Mouse (Mus musculus) limb, embryonic 15.5 days (tissue): ENCODE data around the gene Cdipt. TPM values are rescaled to one million over a fixed set of nuclear protein-coding genes. Genes with fewer than 3 reads are reported as not detected.

Experiments used
- ATAC-seq: fragments of 200-750 bp; cut with Nextera tagmentation; 2 replicates; pipeline ENCODE4 v1.8.0; 2017; ENCODE audit warnings: low read depth, moderate TSS enrichment; ENCODE audit not compliant: insufficient number of reproducible peaks, low FRiP score, low TSS enrichment
- H3K27ac ChIP-seq: fragments of 300-500 bp; sonication (generic); 2 replicates; pipeline ENCODE4 v1.5.1; 2015; ENCODE audit warnings: moderate library complexity, mild to moderate bottlenecking, inconsistent platforms
- H3K27me3 ChIP-seq: fragments of 300-500 bp; sonication (generic); 2 replicates; pipeline ENCODE4 v1.6.1; 2015; ENCODE audit warnings: inconsistent platforms
- H3K36me3 ChIP-seq: fragments of 300-500 bp; sonication (generic); 2 replicates; pipeline ENCODE4 v1.6.1; 2015; ENCODE audit warnings: inconsistent platforms
- H3K4me1 ChIP-seq: fragments of 300-500 bp; sonication (generic); 2 replicates; pipeline ENCODE4 v1.6.1; 2015; ENCODE audit warnings: inconsistent platforms
- H3K4me2 ChIP-seq: fragments of 300-500 bp; sonication (generic); 2 replicates; pipeline ENCODE4 v1.6.1; 2015; ENCODE audit warnings: mild to moderate bottlenecking, inconsistent platforms
- H3K4me3 ChIP-seq: fragments of 300-500 bp; sonication (generic); 2 replicates; pipeline ENCODE4 v1.5.1; 2015; ENCODE audit warnings: mild to moderate bottlenecking, inconsistent platforms
- H3K9ac ChIP-seq: fragments of 300-500 bp; sonication (generic); 2 replicates; pipeline ENCODE4 v1.6.1; 2015; ENCODE audit warnings: inconsistent platforms
- H3K9me3 ChIP-seq: fragments of 300-500 bp; sonication (generic); 2 replicates; pipeline ENCODE4 v1.6.1; 2016; ENCODE audit warnings: inconsistent platforms
- WGBS: fragments of 180-500 bp; shearing (Covaris S2); methylation state at CpG from one replicate; pipeline ENCODE4 v1.1.7; 2015; 5-methylcytosine and 5-hydroxymethylcytosine counted together
- polyA plus RNA-seq: library from polyadenylated mRNA; unstranded; fragments of >200 nt; fragmentation: Nextera tagmentation; extraction: Ambion mirVana; gene quantifications from 2 replicates; pipeline ENCODE4 v1.2.1, GENCODE M21; 2015

Cdipt gene
- polyA plus RNA-seq, 1 experiment from 2014 or later, result 105 TPM

DNA sequence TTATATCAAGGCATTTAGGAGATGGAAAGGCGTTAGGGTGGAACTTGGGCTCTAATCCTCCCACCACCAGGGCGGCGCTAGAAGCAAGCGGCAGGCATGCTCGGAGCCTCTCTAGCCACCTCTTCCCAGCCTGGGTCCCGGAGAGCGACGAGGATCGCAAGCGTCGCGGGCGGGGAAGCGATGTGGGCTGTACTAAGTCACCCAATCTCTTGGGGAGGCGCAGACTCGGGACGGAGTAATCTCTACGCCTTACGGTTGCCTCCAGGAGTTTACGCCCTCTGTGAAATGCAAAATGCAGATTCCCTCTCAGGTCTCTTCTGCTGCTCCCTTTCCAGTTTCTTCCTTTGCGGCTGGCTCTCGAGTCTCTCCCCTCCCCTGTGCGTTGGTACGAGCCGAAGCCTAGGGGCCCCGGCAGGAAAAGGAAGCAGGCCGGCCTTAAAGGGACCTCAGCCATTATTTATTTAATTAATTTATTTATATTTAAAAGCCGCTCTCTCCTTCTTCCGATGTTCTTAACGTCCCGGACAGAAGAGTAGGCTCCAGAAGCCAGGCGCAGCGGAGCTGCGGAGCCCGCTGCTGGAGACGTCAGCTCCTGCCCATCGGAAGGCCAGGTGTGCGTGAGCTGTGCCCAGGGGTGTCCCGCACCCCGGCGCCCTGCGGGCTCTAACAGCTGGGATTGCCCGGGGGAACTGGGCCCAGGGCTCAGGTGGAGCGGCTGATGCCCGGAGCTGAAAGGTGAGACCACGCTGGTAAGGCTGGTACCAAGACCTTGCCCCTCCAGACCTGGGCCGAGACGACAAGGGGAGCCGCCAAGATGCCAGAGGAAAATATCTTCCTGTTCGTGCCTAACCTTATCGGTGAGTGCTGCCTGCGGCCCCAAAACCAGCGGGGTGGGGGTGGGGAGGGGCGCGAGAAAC, 494 bp downstream of the Cdipt start, which contains the start of gene Cdiptos:
Cdiptos (minus strand) TSS at position 149 of the 917 bp plus-strand sequence.
- peak; percentile 92 for ATAC-seq
- H3K27ac ChIP-seq, result peak within 1 kb of the TSS; percentile 93
- H3K9me3 ChIP-seq, result no peaks in the 10 kb centered on the region
- no peaks in the 10 kb centered on the region for H3K27me3 ChIP-seq
- H3K4me1 ChIP-seq, result peaks cover 19% of the 10 kb centered on the region
- WGBS, result under 1% methylated on average over 53 of the region's 55 CpGs
- peak within 1 kb of the TSS; percentile 94 for H3K4me3 ChIP-seq
- H3K36me3 ChIP-seq, result peaks cover 32% of the 10 kb centered on the region
- H3K9ac ChIP-seq, result peak within 1 kb of the TSS; percentile 92
- H3K4me2 ChIP-seq, result peak within 1 kb of the TSS; percentile 84

DNA sequence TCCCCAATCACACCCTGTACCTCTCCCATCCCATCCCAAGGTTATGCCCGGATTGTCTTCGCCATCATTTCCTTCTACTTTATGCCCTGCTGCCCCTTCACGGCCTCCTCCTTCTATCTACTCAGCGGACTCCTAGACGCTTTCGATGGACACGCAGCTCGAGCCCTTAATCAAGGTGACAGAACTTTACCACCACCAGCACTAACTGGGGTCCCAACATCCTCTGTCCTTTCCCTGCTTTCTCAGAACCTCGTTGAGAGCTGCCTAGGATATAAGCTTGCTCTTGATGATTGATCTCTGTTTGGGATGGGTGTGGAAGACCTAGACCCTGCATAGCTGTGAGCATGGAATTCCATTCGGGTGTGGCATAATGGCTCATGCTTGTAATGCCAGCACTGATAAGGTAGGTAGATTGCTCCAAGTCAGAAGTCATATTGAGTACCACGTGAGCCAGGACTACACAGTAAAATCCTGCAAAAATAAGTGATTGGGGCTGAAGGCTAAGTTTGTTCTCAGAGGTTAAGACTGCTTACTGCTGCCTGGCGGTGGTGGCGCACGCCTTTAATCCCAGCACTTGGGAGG, 1.3 kb downstream of the Cdipt start:
- Histone ChIP-seq H3K27ac (peak overlapping the region; percentile 93), H3K4me1 (peaks cover 19% of the 10 kb centered on the region), H3K9me3 (no peaks in the 10 kb centered on the region), H3K4me2 (peak overlapping the region; percentile 84), H3K4me3 (peak overlapping the region; percentile 94), H3K27me3 (no peaks in the 10 kb centered on the region), H3K9ac (peak overlapping the region; percentile 92), H3K36me3 (peaks cover 37% of the 10 kb centered on the region)
- 25% methylated on average over 14 of the region's 14 CpGs for WGBS
- no peak for ATAC-seq

- no peak for ATAC-seq
- WGBS, result 85% methylated on average over 6 of the region's 6 CpGs
Observed at GRCm38 (mm10) chr7:126978841-126979240, 3.1 kb downstream of the Cdipt start.

GRCm38 (mm10) chr7:126981601-126982000, 5.9 kb downstream of the Cdipt start:
- no peak overlapping the region for H3K4me2 ChIP-seq
- no peaks in the 10 kb centered on the region for H3K9me3 ChIP-seq
- H3K9ac ChIP-seq, result no peak overlapping the region
- H3K4me1 ChIP-seq, result peaks cover 19% of the 10 kb centered on the region
- peaks cover 37% of the 10 kb centered on the region for H3K36me3 ChIP-seq
- WGBS, result 88% methylated on average over 2 of the region's 2 CpGs
- no peak overlapping the region for H3K27ac ChIP-seq
- ATAC-seq, result no peak
- H3K4me3 ChIP-seq, result no peak overlapping the region
- no peaks in the 10 kb centered on the region for H3K27me3 ChIP-seq

More at GRCm38 (mm10) chr7:126978841-126979240, 3.1 kb downstream of the Cdipt start:
- no peaks in the 10 kb centered on the region for H3K27me3 ChIP-seq
- peaks cover 37% of the 10 kb centered on the region for H3K36me3 ChIP-seq
- no peak overlapping the region for H3K9ac ChIP-seq
- H3K9me3 ChIP-seq, result no peaks in the 10 kb centered on the region
- H3K27ac ChIP-seq, result no peak overlapping the region
- H3K4me2 ChIP-seq, result no peak overlapping the region
- H3K4me3 ChIP-seq, result no peak overlapping the region
- H3K4me1 ChIP-seq, result peaks cover 19% of the 10 kb centered on the region

GRCm38 (mm10) chr7:126982054-126982453, 6.3 kb downstream of the Cdipt start:
- Histone ChIP-seq H3K27me3 (no peaks in the 10 kb centered on the region), H3K9me3 (no peaks in the 10 kb centered on the region), H3K36me3 (peaks cover 37% of the 10 kb centered on the region), H3K4me1 (peaks cover 15% of the 10 kb centered on the region), H3K4me2 (no peak overlapping the region), H3K4me3 (no peak overlapping the region), H3K9ac (no peak overlapping the region), H3K27ac (no peak overlapping the region)
- no peak for ATAC-seq
- WGBS, result 88% methylated on average over 4 of the region's 4 CpGs

GRCm38 (mm10) chr7:126983113-126983512, 7.4 kb downstream of the Cdipt start:
- no peaks in the 10 kb centered on the region for H3K27me3 ChIP-seq
- H3K4me2 ChIP-seq, result no peak overlapping the region
- H3K4me3 ChIP-seq, result no peak overlapping the region
- no peak for ATAC-seq
- H3K36me3 ChIP-seq, result peaks cover 34% of the 10 kb centered on the region
- no peak overlapping the region for H3K9ac ChIP-seq
- no peak overlapping the region for H3K27ac ChIP-seq
- no peaks in the 10 kb centered on the region for H3K9me3 ChIP-seq
- WGBS, result 74% methylated on average over 7 of the region's 7 CpGs
- peaks cover 7% of the 10 kb centered on the region for H3K4me1 ChIP-seq

- ATAC-seq, result no peak
- no peak overlapping the region for H3K4me2 ChIP-seq
- H3K27me3 ChIP-seq, result no peaks in the 10 kb centered on the region
- WGBS, result 34% methylated on average over 10 of the region's 10 CpGs
- no peak overlapping the region for H3K9ac ChIP-seq
- H3K4me3 ChIP-seq, result no peak overlapping the region
- peaks cover 4% of the 10 kb centered on the region; the same call in 1 of the 2 replicates for H3K4me1 ChIP-seq
- no peaks in the 10 kb centered on the region for H3K9me3 ChIP-seq
- no peak overlapping the region for H3K27ac ChIP-seq
- peaks cover 17% of the 10 kb centered on the region for H3K36me3 ChIP-seq
Observed at GRCm38 (mm10) chr7:126984667-126985444, 9.1 kb downstream of the Cdipt start.

GRCm38 (mm10) chr7:126986319-126986718, 10.6 kb downstream of the Cdipt start:
- Histone ChIP-seq H3K9me3 (no peaks in the 10 kb centered on the region), H3K4me2 (no peak overlapping the region), H3K36me3 (peaks cover 4% of the 10 kb centered on the region), H3K27ac (no peak overlapping the region), H3K4me3 (no peak overlapping the region), H3K4me1 (peaks cover 4% of the 10 kb centered on the region; the same call in 1 of the 2 replicates), H3K27me3 (no peaks in the 10 kb centered on the region), H3K9ac (no peak overlapping the region)
- WGBS, result 33% methylated on average over 9 of the region's 9 CpGs
- ATAC-seq, result no peak

GRCm38 (mm10) chr7:126988816-126989215, 13.1 kb downstream of the Cdipt start:
- WGBS, result 70% methylated on average over 8 of the region's 8 CpGs

GRCm38 (mm10) chr7:126996449-126996848, 20.7 kb downstream of the Cdipt start:
- Histone ChIP-seq H3K36me3 (0 out of 2 replicates have a peak, but pooled peaks cover 2% of the 10 kb centered on the region), H3K4me3 (no peak overlapping the region), H3K4me1 (no peaks in the 10 kb centered on the region), H3K4me2 (no peak overlapping the region), H3K27ac (no peak overlapping the region), H3K9me3 (no peaks in the 10 kb centered on the region), H3K9ac (no peak overlapping the region), H3K27me3 (no peaks in the 10 kb centered on the region)
- 84% methylated on average over 4 of the region's 4 CpGs for WGBS
- no peak for ATAC-seq

More at GRCm38 (mm10) chr7:126988816-126989215, 13.1 kb downstream of the Cdipt start:
- no peak for ATAC-seq
- Histone ChIP-seq H3K4me1 (peaks cover 4% of the 10 kb centered on the region; the same call in 1 of the 2 replicates), H3K27me3 (no peaks in the 10 kb centered on the region), H3K9ac (no peak overlapping the region), H3K27ac (no peak overlapping the region), H3K9me3 (no peaks in the 10 kb centered on the region), H3K4me2 (no peak overlapping the region), H3K4me3 (no peak overlapping the region), H3K36me3 (no peaks in the 10 kb centered on the region)

DNA sequence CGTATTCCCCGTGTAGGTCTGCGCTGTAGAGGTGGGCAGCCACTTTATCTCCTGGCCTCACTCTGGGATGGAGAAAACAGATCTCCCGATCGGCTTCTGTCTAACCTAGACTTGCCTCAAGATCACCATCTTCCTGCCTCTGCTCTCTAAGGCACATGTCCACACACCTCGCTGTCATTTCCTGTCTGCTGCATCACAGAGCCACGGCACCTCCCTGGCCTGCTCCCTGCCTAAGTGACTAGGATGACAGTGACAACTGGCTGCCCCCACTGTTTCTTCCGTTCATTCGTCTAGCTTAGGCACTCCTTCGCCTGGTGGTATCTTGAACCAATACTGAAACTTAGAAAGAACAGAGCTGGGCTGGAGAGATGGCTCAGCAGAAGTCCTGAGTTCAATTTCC, 23.9 kb downstream of the Cdipt start:
- Histone ChIP-seq H3K4me2 (no peak overlapping the region), H3K9me3 (no peaks in the 10 kb centered on the region), H3K9ac (no peak overlapping the region), H3K27me3 (no peaks in the 10 kb centered on the region), H3K4me3 (no peak overlapping the region), H3K4me1 (no peaks in the 10 kb centered on the region), H3K36me3 (0 out of 2 replicates have a peak, but pooled peaks cover 2% of the 10 kb centered on the region), H3K27ac (no peak overlapping the region)
- no peak for ATAC-seq
- 78% methylated on average over 10 of the region's 10 CpGs for WGBS
